Mouse (Mus musculus): ENCODE data around the gene Fam234b. TPM values are rescaled to one million over a fixed set of nuclear protein-coding genes. Genes with fewer than 3 reads are reported as not detected.
A peak's percentile ranks its signal among the peaks of the same experiment; 100 is the strongest.

Gene Fam234b
- total RNA-seq, 2 experiments from 2014 or later, result 122 to 133 TPM

DNA sequence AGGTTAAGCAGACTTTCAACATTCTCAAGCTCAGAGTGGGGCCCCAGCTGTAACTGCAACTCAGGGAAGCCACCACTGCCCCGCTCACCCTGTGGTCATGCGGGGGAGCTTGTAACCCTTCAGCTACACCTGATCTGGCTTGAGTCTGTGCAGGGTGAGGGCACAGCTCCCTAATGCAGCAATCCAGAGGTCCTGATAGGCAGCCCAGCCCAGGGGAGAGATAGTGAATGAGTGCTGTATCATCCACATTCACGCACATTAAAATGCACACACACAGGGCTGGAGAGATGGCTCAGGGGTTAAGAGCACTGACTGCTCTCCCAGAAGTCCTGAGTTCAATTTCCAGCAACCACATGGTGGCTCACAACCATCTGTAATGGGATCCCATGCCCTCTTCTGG, 19.2 kb upstream of the Fam234b start:
- no peak for DNase-seq (ENCODE audit: low spot score in 2 of 2)

DNA sequence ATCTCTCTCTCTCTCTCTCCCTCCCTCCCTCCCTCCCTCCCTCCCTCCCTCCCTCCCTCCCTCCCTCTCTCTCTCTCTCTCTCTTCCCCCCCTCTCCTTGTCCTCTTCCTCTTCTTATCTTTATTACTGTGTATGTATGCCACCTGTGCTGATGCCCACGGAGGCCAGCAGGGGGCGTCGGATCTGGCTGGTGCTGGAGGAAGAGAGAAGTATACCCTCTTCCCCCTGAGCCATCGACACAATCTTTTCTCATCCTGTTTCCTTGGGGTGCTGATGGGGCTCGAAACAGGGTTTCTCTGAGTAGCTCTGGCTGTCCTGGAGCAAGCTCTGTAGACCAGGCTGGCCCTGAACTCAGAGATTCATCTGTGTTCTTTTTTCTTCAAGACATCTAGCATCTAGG, 14.9 kb upstream of the Fam234b start:
- DNase-seq (ENCODE audit: low spot score in 2 of 2), result no peak

DNA sequence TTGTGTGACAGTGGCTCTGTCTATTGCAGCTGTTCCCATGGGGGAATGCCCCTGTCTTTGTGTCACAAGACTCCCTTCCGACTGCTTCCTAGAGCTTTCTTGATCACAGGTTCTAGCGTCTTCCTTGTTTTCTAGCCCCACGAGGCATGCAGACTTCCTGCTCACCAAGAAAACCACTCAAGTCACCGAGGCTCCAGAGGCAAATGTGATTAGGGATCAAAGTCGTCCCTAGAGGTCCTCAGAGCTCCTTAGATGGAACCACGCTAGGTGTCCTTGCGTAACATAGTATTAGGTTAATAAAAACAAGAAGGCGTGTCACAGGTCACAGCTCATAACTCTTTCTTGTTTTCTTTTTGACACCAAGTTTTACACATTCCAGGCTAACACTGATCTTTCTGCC, 13.8 kb upstream of the Fam234b start:
- no peak for DNase-seq (ENCODE audit: low spot score in 2 of 2)

DNA sequence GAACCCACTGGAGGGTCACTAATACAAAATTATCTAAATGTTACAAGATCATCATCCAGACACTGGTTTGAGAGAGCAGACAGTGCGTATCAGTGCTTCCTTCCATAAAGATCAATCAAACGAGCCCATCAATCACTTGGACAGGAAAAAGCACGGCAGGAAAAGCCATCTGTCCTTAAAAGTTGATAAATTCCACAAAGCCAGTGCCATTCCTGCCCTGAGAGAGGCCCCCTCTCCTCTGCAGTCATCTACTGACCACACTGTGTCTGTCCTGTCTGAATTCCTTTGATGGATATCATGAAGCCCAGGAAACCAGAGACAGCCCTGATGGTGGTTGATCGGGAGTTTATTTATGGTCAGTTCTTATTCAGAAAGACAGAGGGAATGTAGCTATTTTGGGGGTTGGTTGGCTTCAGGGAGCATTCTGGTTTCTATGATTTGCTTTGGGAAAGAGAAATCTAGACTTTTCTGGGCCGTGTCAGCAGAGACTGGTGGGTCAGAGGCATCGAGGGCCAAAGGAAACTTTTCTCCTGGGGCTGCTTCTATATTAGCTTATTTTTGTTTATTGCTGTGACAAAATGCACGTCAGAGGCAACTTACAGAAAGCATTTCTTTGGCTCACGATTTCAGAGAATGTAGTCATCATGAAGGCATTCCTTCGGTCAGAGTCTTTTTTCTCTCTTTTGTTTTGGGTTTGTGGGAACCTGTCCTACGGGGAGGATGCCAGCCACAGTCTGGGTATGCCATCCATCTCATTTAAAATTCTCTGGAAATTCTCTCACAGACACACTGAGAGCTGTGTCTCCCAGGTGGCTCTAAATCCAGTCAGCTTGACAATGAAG, 10.5 kb upstream of the Fam234b start:
- DNase-seq (ENCODE audit: low spot score in 2 of 2), result no peak

DNA sequence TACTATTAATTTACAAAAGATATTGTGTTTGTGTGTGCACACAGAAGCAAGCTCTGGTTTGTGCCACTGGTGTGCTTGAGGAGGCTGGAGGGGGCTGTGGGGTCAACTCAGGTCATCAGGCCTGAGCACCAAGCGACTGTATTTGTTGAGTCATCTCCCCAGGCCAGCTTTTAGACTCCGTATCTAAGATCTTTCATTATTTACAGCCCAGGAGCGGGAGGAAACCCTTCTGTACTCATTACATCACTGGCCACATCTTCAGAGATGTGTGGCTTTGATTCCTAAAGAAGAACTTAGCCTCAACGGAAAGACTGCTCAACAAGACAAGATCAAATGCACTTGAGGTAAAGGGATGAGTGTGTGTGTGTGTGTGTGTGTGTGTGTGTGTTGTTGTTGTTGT, 9.1 kb upstream of the Fam234b start:
- DNase-seq (ENCODE audit: low spot score in 2 of 2), result no peak

DNA sequence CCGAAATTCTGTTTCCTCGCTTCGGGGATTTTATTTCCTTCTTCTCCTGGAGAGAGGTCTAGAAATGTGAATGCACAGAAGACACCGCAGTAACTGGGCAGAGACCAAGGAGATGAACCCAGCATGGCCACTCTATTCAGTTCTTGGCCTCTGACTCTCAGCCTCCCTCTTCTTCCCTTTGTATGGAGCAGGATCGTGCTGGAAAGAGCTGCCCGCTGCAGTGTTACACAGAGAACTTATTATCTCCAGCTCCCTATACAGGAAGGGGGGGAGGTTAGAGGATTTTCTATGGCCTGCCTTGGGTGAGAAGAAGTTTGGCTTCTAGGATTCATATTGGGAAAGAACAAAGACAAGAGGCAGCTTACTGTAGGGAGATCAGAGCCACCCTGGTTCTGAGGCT, 7.7 kb upstream of the Fam234b start:
- DNase-seq (ENCODE audit: low spot score in 2 of 2), result no peak

DNA sequence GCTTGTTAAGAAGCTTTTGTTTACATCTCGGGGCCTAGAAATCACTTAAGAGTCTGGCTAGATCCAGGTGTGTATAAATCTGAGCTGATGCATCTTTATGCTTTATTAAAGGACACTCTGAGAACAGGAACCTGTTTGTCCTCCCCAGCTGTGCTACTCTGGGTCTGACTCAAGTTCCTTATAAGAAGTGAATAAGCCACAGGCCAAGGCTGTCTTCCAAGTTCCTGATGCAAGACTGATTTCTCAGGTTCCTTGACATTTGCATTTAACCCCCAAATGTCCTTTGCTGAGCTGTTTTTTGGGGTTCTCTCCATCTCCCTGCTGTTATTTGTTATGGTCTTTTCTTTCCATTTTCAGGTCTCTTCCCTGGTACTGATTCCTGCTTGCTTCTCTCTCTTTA, 5.9 kb upstream of the Fam234b start:
- DNase-seq (ENCODE audit: low spot score in 2 of 2), result no peak

DNA sequence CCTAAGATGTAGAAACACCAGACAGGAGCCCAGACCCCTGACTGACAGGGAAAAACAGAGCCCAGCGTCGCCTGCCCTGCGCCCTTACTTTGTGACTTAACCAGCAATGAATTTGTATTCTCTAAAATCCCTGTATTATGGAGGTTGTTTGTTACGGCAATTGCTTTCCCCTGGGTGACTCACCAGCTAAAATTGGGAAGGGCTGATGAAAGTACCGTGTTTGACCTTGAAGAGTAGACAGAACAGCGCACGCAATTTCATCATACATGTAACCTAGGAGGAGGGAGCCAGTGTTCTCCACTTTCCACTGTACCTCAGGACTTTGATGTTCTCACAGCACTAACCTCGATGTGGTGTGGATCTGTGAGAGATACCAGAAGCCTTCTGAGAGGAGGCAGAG, 4.8 kb upstream of the Fam234b start:
- DNase-seq (ENCODE audit: low spot score in 2 of 2), result no peak

DNA sequence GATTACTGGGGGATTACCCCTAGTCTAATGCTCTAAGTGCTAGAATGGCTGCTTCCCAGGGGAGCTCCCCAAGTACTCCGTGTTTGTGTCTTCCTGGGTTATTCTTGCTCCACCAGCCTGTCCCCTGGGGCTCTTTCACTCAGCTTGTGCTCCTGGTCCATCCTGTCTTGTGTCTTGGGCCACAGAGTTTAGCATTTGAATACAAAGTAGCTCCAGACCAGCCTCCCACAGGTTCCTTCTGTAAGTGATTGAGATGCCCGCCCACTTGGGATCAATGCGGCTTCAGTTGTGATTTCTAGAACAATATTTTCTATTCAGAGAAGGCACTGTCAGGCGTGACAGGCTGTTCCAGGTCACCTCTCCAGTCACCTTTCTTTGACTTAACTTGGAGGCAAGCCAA, 4.0 kb upstream of the Fam234b start:
- DNase-seq (ENCODE audit: low spot score in 2 of 2), result no peak

DNA sequence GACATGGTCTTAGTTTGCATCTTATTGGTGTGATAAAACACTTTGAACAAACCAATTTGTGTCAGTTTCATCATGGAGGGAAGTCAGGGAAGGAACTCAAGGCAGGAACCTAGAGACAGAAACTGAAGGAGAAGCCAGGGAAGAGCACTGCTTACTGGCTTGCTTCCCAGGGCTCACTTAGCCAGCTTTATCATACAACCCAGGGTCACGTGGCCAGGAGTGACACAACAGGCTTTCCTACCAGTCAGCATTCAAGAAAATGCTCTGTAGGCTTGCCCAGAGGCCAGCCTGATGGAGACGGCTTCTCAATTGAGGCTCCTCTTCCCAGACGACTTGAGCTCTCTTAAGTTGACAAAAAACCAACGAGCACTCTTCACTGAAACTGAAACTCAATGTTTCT, 2.9 kb upstream of the Fam234b start:
- DNase-seq (ENCODE audit: low spot score in 2 of 2), result no peak

DNA sequence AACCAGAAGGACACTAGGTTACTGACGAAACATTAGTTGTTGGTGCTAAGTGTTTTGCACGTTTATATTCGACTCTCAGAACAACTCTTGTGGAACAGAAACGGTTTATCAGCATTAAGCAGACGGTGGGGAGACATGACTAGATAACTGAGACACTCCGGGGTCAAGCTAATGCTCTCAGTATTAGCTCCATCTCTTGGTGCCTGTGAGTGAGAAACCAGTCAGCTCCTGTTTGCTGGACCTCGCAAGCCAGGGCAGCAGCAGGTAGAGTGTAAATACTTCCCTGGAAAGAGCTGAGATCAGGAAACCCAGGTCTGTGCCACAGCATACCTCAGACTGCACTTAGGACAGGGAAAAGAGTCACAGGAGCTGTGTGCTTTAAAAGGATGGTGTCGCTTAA, 1.1 kb upstream of the Fam234b start:
- DNase-seq (ENCODE audit: low spot score in 2 of 2), result no peak

DNA sequence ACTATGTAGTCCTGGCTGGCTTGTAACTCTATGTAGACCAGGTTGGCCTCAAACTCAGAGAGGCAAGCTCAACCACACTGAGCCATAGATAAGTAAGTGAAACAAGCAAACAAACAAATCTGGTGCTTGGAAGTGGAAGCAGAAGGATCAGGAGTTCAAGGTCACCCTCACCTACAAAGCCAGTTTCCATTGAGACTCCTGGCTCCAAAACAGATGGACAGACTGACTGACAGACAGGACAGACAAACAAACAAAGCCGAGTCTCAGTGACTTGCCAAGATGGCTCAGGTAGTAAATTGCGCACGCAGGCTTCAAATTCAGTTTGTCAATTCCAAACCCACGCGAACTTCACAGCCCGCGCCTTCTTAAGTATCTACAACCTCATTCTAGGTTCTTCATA, 331 bp upstream of the Fam234b start:
- no peak for DNase-seq (ENCODE audit: low spot score in 2 of 2)

DNA sequence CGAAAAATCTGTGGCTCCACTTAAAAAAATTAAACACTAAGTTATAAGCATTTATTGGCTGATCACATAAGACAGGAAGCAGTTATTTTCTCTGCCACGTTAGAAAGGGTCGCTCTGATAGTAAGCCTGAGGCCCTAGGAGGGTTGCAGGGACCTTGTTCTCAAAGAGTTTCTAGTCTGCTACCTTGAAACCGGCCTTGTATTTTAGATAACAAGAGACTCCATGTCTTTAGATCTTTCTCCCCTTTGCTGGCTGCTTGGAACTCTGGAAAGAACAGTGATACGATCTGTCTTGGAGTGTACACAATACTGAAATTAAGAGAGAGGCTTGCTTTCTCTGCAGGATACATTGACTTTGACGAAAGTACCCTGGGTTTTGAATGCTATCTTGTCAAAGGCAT, 949 bp downstream of the Fam234b start:
- no peak for DNase-seq (ENCODE audit: low spot score in 2 of 2)

DNA sequence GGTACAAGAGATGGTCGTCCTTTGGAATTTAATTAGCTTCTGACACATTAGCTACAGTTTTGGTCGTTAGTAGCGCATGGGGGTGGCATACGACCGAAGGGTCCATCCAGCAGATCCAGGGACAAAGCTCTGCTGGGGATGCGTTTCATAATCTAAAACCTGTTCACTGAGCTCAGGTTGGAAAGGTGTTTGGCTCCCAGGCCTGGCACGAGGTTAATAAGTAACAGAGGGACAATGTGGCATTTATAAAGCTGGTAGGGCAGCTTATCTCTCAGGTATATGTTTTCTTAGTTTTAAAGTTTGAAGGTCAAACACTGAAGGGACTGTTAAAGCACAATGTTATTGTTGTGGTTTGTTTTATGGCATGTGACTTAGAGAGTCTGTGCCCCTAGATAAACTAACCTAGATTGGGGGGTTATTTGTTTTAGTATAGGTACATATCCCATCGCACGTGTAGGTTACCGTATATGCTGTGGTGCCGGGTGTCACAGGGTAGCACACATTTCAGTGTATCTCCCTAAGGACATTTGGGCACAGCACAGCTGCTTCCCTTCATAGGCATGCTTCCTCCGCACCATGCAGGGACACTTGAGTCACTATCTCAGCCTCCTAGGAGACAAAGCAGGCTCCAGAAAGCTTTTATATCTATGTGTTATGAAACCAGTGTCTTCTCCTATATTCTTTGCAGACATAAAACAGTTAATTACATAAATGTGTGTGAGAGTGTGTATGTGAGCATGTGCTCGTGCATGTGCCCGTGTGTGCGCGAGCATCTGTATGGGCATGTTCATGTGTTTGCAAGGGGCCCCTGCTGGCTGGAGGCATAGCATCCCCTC, 2.6 kb downstream of the Fam234b start:
- no peak for DNase-seq (ENCODE audit: low spot score in 2 of 2)

DNA sequence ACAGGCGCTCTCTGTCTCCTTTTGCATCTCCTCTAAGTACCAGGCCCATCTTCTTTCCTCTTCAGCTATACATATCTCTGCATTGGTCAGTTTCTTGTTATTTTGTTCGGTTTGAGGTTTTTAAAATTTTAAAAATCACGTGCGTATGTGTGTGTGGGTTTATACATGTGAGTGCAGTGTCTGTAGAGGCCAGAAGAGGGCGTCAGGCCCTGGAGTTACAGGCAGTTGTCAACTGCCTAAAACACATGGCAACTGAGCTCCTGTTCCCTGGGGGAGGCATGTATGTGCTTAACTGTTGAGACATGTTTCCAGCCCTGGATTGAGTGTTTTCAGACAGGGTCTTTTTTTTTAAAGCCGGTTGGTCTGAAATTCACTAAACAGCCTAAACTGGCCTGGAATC, 4.9 kb downstream of the Fam234b start:
- no peak for DNase-seq (ENCODE audit: low spot score in 2 of 2)

DNA sequence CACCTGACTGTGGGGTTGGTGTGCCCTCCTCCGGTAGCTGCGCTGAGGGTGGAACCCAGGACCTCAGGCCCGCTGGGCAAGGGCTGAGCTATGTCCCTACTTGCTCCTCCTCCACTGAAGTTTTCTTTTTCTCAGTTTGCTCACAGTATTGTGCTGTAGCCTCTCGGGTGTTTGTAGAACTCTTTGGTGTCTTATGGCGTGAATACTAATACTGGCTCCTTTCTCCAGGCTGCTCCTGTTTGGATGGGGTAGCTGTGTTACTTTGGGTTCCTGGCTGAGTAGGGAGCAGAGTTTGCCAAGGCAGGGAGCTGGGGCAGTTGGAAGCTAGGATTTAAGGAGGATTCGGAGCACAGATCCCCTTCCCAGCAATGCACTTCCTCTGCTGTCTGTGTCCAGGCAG, 6.0 kb downstream of the Fam234b start:
- DNase-seq (ENCODE audit: low spot score in 2 of 2), result peak in 1 of 2 experiments; percentile 70

DNA sequence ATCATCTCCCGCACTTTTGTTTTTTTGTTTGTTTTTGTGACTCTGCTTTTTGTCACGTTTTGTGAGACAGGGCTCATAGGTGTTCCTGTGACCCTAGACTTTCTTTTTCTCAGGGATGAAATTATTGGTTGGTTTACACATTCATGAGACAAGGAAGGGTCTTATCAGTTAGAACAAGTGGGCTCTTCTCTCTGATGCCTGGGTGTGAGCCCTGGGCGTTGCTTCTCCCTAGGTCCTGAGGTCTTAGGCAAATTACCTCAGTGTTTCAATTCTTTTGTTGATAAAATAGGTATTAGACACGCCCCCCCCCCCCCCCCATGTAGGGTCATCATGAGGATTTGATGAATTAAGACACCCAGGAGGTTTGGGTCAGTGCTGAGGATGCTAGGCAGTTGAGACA, 7.1 kb downstream of the Fam234b start:
- DNase-seq (ENCODE audit: low spot score in 2 of 2), result no peak

DNA sequence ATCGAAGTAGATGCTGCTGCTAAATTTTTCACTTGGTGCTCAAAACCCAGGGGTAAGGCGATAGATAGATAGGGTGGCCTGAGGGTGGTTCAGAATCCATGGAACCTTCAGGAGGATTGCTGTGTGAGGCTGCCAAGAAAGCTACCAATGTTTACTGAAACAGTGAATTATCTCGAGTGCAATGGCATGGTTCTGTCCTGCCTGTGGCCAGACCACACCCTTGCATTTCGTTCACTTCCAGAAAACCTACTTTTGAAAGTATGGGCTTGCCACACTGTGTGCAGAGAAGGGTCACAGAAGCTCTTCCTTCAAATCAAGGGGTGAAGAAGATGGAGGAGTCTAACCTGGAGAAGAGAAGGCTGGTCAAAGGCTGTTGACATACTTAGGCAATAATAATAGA, 8.0 kb downstream of the Fam234b start:
- DNase-seq (ENCODE audit: low spot score in 2 of 2), result no peak

DNA sequence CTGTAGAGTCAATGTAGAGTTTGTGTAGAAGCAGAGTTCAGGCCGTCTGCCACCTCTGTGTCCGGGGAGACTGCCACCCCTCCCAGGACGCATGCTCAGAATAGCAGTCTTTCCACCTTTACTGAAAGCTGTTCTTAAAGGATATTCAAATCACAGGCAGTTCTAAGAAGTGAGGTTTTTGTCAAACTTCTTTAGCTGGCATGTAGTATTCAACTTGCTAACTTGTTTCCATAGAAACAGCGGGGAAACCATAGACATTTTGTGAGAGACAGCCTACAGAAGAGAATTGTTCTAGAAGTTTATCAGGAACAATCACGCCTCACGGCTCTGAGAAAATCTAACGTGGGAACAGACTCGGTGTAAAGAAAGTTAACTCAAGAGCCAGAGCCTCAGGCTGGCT, 9.1 kb downstream of the Fam234b start:
- DNase-seq (ENCODE audit: low spot score in 2 of 2), result no peak

DNA sequence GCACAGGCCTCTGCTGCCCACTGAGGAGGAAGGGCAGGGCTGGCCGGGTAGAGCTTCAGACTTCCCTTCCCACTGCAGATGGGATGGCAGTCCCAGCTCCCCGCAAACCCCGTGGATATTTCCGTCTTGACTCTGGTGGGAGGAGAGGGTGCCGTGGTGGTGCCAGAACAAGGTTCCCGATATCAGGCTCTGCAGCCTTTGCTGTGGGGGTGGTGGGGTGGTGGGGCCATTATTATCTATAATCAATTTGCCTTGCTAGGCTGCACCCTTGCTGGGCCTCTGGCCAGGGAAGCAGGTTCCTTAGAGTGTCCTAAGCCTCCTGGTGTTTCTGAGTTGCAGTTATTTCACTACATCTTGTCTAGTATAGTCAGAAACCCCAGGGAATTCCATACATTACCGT, 13.4 kb downstream of the Fam234b start:
- no peak for DNase-seq (ENCODE audit: low spot score in 2 of 2)

DNA sequence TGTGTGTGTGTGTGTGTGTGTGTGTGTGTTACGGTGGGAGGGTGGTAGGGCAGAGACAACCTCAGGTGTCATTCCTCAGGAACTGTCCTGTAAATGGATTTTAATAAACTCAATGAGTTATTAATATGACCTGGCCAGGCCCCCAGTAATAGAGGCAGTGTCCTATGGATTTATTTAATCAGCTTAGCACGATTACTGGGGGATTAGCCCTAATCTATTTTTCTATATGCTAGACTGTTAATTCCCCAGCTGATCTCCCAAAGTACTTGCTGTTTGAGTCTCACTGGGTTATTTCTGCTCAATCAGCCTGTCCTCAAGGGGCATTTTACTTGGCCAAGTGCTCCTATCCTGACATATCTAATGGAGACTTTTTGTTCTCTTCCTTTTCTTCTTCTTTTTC, 14.9 kb downstream of the Fam234b start:
- no peak for DNase-seq (ENCODE audit: low spot score in 2 of 2)

DNA sequence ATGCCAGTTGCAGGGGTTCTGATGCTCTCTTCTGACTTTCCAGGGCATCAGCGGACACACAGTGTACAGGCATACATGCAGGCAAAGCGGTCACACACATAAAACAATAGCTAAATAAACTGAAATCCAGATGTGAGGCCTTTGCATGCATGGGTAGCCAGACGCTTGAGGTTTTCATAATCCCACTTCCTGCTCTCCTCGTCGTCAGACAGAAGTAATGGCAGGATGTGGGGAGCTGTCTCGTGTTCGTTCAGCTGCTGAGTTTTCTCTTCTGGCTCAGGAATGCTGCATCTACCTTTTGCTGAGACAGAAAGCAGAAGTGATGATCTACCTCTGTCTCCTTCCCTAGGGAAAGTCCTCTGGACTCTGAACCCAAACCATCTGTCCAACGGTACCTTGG, 20.6 kb downstream of the Fam234b start:
- no peak for DNase-seq (ENCODE audit: low spot score in 2 of 2)

DNA sequence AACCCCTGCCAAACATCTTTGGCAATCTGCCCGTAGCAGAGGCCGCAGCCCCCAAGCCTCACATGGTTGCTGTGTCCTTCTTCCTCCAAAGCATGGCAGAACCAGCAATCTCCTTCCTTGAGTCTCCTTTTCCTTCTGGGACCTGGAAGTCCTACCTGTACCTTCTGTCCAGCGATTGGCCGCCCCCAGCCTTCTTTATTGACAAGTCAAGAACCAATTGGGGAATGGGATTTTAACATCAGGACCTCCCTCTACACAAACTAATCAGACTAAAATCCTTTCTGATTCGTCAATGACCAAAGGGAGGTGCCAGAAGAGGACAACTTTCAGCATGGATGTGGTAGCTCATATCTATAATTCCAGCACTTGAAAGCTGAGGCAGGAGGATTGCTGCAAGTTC, 22.1 kb downstream of the Fam234b start:
- no peak for DNase-seq (ENCODE audit: low spot score in 2 of 2)

Data from layer of hippocampus, postnatal 14 days (tissue).